Mouse (Mus musculus): ENCODE results near the gene Fam161b. TPM values are rescaled to one million over a fixed set of nuclear protein-coding genes. Genes with fewer than 3 reads are reported as not detected.
"Not testable (repeated sequence)": the region's sequence is repeated elsewhere in the genome, so short reads cannot be mapped to it uniquely, and the experiment has no call there.

Gene Fam161b
- polyA plus RNA-seq, 1 experiment: 0.03 TPM

GRCm38 (mm10) chr12:84358699-84359098, 2.9 kb downstream of the Fam161b start:
- not testable (repeated sequence) for H3K9me3 ChIP-seq (ENCODE audit: control insufficient read depth, low read length); H3K27me3 ChIP-seq (ENCODE audit: control insufficient read depth)
- H3K4me1 ChIP-seq (ENCODE audit: control insufficient read depth): peaks cover 70% of the 10 kb centered on the region
- H3K36me3 ChIP-seq (ENCODE audit: control insufficient read depth): peaks cover 37% of the 10 kb centered on the region
- peak overlapping the region; percentile 23 for H3K4me3 ChIP-seq (replicated peaks)
- 0 out of 2 replicates have a peak, but pooled peaks have one; percentile 28 for TF ChIP-seq GATA1 (IDR thresholded peaks at IDR 0.05; ENCODE audit: low read length)
- peak; percentile 50; the same call in 2 of the 3 replicates for TF ChIP-seq TAL1 (IDR thresholded peaks at IDR 0.05; ENCODE audit: low read length)

- no peaks in the 10 kb centered on the region for H3K27me3 ChIP-seq (ENCODE audit: control insufficient read depth)
- H3K4me1 ChIP-seq (ENCODE audit: control insufficient read depth): peaks cover 3% of the 10 kb centered on the region
- H3K9me3 ChIP-seq (ENCODE audit: control insufficient read depth, low read length): no peaks in the 10 kb centered on the region
- no peak overlapping the region for H3K4me3 ChIP-seq (replicated peaks)
- TF ChIP-seq TAL1 (IDR thresholded peaks at IDR 0.05; ENCODE audit: low read length) (no peak), GATA1 (IDR thresholded peaks at IDR 0.05; ENCODE audit: low read length) (no peak)
- H3K36me3 ChIP-seq (ENCODE audit: control insufficient read depth): peaks cover 85% of the 10 kb centered on the region
Measured at GRCm38 (mm10) chr12:84347192-84347591, 14.4 kb downstream of the Fam161b start.

- Histone ChIP-seq H3K4me1 (ENCODE audit: control insufficient read depth) (no peaks in the 10 kb centered on the region), H3K36me3 (ENCODE audit: control insufficient read depth) (peaks cover 97% of the 10 kb centered on the region), H3K9me3 (ENCODE audit: control insufficient read depth, low read length) (no peaks in the 10 kb centered on the region), H3K4me3 (replicated peaks) (no peak overlapping the region), H3K27me3 (ENCODE audit: control insufficient read depth) (no peaks in the 10 kb centered on the region)
- TF ChIP-seq TAL1 (IDR thresholded peaks at IDR 0.05; ENCODE audit: low read length) (no peak), GATA1 (IDR thresholded peaks at IDR 0.05; ENCODE audit: low read length) (no peak)
Measured at GRCm38 (mm10) chr12:84336963-84337625, 24.5 kb downstream of the Fam161b start.

- no peak for TF ChIP-seq GATA1 (IDR thresholded peaks at IDR 0.05; ENCODE audit: low read length)
- no peak for TF ChIP-seq TAL1 (IDR thresholded peaks at IDR 0.05; ENCODE audit: low read length)
- peaks cover 6% of the 10 kb centered on the region for H3K4me1 ChIP-seq (ENCODE audit: control insufficient read depth)
- H3K4me3 ChIP-seq (replicated peaks): no peak overlapping the region
- H3K36me3 ChIP-seq (ENCODE audit: control insufficient read depth): peaks cover 90% of the 10 kb centered on the region
- no peaks in the 10 kb centered on the region for H3K27me3 ChIP-seq (ENCODE audit: control insufficient read depth)
- H3K9me3 ChIP-seq (ENCODE audit: control insufficient read depth, low read length): no peaks in the 10 kb centered on the region
Measured at GRCm38 (mm10) chr12:84327111-84327512, 34.5 kb downstream of the Fam161b start.

- TF ChIP-seq TAL1 (IDR thresholded peaks at IDR 0.05; ENCODE audit: low read length): no peak
- no peak for TF ChIP-seq GATA1 (IDR thresholded peaks at IDR 0.05; ENCODE audit: low read length)
- H3K36me3 ChIP-seq (ENCODE audit: control insufficient read depth): peaks cover 39% of the 10 kb centered on the region
- peaks cover 56% of the 10 kb centered on the region for H3K4me1 ChIP-seq (ENCODE audit: control insufficient read depth)
- H3K9me3 ChIP-seq (ENCODE audit: control insufficient read depth, low read length): no peaks in the 10 kb centered on the region
- no peaks in the 10 kb centered on the region for H3K27me3 ChIP-seq (ENCODE audit: control insufficient read depth)
- peak within 1 kb of the TSS; percentile 97 for H3K4me3 ChIP-seq (replicated peaks)
Measured at GRCm38 (mm10) chr12:84316721-84317621, 44.7 kb downstream of the Fam161b start, which contains the start of gene Zfp410. Zfp410 (plus strand) TSS chr12:84316852.

- Histone ChIP-seq H3K9me3 (ENCODE audit: control insufficient read depth, low read length) (no peaks in the 10 kb centered on the region), H3K4me3 (replicated peaks) (peak overlapping the region; percentile 97), H3K27me3 (ENCODE audit: control insufficient read depth) (no peaks in the 10 kb centered on the region), H3K36me3 (ENCODE audit: control insufficient read depth) (peaks cover 43% of the 10 kb centered on the region), H3K4me1 (ENCODE audit: control insufficient read depth) (peaks cover 52% of the 10 kb centered on the region)
- TF ChIP-seq TAL1 (IDR thresholded peaks at IDR 0.05; ENCODE audit: low read length) (no peak), GATA1 (IDR thresholded peaks at IDR 0.05; ENCODE audit: low read length) (no peak)
Measured at GRCm38 (mm10) chr12:84316006-84316405, 45.6 kb downstream of the Fam161b start.

GRCm38 (mm10) chr12:84311306-84311705, 50.3 kb downstream of the Fam161b start:
- TF ChIP-seq GATA1 (IDR thresholded peaks at IDR 0.05; ENCODE audit: low read length) (no peak), TAL1 (IDR thresholded peaks at IDR 0.05; ENCODE audit: low read length) (no peak)
- Histone ChIP-seq H3K9me3 (ENCODE audit: control insufficient read depth, low read length) (no peaks in the 10 kb centered on the region), H3K36me3 (ENCODE audit: control insufficient read depth) (peaks cover 70% of the 10 kb centered on the region), H3K4me1 (ENCODE audit: control insufficient read depth) (peaks cover 14% of the 10 kb centered on the region), H3K27me3 (ENCODE audit: control insufficient read depth) (no peaks in the 10 kb centered on the region), H3K4me3 (replicated peaks) (no peak overlapping the region)

GRCm38 (mm10) chr12:84304554-84304953, 57.1 kb downstream of the Fam161b start:
- peaks cover 88% of the 10 kb centered on the region for H3K36me3 ChIP-seq (ENCODE audit: control insufficient read depth)
- no peaks in the 10 kb centered on the region for H3K9me3 ChIP-seq (ENCODE audit: control insufficient read depth, low read length)
- H3K4me1 ChIP-seq (ENCODE audit: control insufficient read depth): peaks cover 5% of the 10 kb centered on the region
- H3K4me3 ChIP-seq (replicated peaks): no peak overlapping the region
- TF ChIP-seq TAL1 (IDR thresholded peaks at IDR 0.05; ENCODE audit: low read length): no peak
- no peak for TF ChIP-seq GATA1 (IDR thresholded peaks at IDR 0.05; ENCODE audit: low read length)
- H3K27me3 ChIP-seq (ENCODE audit: control insufficient read depth): no peaks in the 10 kb centered on the region

GRCm38 (mm10) chr12:84304101-84304500, 57.5 kb downstream of the Fam161b start:
- peaks cover 10% of the 10 kb centered on the region for H3K4me1 ChIP-seq (ENCODE audit: control insufficient read depth)
- no peak overlapping the region for H3K4me3 ChIP-seq (replicated peaks)
- H3K27me3 ChIP-seq (ENCODE audit: control insufficient read depth): no peaks in the 10 kb centered on the region
- no peaks in the 10 kb centered on the region for H3K9me3 ChIP-seq (ENCODE audit: control insufficient read depth, low read length)
- TF ChIP-seq GATA1 (IDR thresholded peaks at IDR 0.05; ENCODE audit: low read length): no peak
- TF ChIP-seq TAL1 (IDR thresholded peaks at IDR 0.05; ENCODE audit: low read length): no peak
- H3K36me3 ChIP-seq (ENCODE audit: control insufficient read depth): peaks cover 90% of the 10 kb centered on the region

Measured in erythroblast, embryonic 14.5 days (primary cell).